Mouse (Mus musculus): ENCODE data around the gene 4930518I15Rik. TPM values are rescaled to one million over a fixed set of nuclear protein-coding genes. Genes with fewer than 3 reads are reported as not detected.
"Not testable (repeated sequence)": the region's sequence is repeated elsewhere in the genome, so short reads cannot be mapped to it uniquely, and the experiment has no call there.

The 4930518I15Rik gene
- polyA plus RNA-seq, 2 experiments from 2014 or later: 16.3 to 25.4 TPM

DNA sequence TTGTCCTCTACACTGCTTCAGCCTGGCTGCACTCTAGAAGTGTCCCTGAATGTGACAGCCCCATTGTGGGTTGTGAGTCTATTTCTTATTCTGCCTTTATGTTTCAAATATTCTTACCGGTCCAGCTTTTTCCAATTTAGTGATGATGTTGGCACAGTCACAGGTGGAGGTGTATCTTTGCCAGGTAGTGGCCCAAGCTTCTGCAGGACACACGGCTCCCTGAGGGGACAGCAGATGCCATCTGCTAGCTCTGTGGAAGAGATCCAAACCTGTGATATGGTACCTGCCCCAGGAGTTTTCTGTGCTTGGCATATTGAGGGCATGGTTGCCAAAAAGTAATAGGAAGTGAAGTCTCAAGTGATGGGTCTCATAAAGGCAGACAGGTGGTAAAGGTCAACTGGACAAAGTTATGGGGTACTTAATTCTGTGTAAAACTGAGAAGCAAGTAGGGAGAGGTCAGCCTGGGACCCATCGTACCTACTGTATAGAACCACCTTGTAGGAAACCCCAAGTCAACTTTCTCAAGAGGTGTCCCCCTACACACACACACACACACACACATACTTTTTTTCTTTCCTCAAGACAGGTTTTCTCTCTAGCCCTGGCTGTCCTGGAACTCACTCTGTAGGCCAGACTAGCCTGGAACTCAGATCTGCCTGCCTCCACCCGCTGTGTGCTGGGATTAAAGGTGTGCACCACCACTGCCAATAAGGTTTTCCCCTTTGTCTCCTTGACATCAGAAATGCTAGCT is 17.2 kb upstream of the 4930518I15Rik start:
- no peak for ATAC-seq

DNA sequence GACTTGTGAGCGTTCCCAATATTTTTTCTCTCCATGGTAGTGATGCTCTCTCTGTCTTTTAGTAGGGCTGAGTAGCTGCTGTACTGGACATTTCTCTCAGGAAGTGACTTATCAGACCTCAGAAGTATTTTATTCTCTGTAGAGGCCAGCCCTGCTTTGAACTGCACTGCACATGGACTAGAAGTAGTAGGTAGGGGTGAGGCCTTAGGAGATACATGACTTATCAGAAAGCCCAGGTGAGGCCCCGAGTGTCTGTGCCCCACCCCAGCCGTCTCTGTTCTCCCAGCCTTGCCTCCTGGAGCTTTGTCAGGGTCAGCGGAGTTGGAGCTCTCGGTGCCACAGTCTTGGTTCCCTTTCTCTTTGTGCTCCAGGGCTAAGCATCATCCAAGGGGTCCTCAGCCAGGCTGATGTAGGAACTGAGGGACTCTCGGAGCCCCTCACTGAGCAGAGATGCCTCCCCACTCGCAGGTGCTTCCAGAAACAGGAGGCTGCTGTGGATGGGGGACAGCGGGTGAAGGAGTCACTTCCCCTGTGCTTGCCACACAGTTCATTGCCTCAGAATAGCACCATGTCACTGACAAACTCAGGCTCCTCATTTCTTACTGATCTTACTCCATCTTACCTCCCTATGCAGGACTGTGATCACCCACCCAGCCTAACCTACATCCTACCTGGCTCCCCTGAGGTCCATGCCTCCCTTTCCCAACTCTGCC is 16.5 kb upstream of the 4930518I15Rik start:
- ATAC-seq: no peak

DNA sequence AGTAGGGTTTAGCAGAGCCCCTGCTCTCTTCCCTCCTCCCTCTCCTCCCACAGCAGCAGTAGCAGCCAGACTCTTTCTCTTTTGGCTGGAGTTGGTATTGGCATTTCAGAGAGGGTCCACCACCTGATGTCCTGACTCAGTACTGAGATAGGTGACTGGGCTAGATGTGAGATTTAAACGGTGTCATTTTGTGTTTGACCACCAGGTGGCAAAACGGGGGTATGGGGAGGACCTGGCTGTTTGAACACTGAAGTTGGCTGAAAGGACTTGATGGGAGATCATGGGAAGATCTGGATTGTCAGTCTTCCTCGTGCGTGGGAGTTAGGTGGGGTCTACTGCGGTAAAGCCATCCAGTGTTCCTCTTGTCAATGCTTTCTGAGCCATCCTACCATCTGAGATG is 15.9 kb upstream of the 4930518I15Rik start:
- peak; percentile 40 for ATAC-seq

DNA sequence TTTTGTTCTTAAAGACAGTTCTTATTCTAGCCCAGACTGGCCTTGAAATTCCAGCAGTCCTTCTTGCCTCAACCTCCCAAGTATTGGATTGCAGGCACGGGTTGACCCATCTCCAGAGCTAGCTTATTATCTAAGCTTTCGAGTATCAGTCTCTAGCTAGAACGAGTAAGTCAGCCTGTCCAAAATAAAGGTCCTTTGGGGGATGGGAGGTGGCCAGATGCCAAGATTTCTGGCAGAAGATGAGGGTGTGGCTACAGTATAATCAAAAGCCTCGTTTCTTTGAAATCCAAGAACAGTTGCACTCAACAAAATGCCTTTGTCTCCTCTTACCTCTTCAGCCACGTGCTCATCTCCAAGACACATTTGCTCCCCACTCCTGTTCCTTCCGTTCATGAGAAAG is 12.8 kb upstream of the 4930518I15Rik start:
- ATAC-seq: no peak

DNA sequence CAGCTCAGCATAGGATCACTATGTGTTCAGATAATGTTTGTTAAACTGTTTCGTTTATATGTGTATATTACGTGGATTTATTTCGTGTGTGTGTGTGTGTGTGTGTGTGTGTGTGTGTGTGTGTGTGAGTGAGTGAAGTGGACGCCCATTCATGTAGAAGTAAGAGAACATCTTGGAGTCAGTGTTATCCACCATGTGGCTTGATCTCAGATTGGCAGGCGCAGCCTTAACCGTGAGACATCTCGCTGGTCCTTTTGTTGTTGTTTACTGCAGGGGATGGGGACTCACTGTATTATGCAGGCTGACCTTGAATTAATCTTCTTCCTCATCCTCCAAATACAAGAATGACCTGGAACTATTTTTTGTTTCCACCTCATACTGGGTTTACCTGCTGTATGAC is 11.8 kb upstream of the 4930518I15Rik start:
- no peak for ATAC-seq

DNA sequence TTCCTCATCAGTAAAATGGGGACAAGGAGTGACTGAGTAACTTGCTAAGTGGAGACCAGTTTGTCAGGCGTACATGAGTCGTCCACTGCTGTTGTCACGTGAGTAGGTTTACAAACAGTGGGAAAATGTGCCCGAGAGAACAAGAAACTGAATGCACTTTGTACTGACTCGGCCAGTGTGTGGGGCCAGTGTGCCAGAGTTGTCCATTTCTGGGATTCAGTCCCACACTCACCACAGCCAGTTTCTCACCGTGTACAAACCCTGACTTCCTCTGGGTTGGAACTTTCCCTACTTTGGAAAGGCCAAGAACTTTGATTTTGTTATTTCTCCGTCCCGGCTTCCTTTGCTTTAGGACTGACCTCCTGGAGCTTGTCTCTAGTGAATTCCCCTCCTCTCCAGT is 11.2 kb upstream of the 4930518I15Rik start:
- ATAC-seq: no peak

DNA sequence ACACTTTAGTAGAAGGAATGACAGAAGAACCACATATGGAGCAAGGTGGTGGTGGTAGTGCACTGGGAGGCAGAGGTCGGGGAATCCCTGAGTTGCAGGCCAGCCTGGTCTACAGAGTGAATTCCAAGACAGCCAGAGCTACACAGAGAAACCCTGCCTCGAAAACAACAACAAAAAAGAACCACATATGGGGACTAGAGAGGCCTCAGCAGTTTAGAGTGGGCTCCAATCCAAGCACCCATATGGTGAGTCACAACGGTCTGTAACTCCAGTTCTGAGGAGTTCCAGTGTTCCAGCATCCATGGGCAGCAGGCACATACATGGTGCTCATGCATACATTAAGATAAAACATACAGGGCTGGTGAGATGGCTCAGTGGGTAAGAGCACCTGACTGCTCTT is 6.7 kb upstream of the 4930518I15Rik start:
- no peak for ATAC-seq

DNA sequence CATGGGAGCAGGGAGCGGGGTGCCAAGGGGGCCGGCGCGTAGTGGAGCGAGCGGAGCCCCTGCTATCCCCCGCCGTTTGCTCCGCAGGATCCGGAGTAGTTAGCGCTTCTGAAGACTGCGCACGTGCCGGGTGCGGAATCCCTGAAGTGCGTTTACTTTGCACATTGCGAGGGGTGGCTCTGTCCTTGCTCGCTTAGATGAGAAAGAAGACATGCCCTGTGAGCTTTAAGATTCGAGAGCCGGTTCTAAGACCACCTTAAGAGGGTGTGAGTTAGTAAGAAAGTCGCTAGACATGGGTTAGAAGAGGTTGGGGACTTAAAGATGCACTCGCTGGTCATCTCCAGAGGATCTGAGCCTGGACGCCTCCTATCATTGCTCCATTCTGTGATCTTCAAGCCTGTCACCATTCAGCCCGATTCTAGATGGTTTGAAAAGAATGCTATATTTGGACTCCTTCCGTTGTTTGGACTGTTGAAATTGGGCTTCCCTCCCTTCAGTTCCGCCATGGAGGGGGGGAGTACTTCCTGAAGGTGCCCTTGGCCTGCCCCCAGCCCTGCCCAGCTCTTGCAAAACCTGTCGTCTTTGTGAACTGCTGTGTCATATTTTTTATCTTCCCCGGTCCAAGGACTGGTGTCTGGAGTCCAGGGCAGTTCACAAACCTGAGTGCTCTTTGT is 5.9 kb upstream of the 4930518I15Rik start:
- peak; percentile 38 for ATAC-seq

DNA sequence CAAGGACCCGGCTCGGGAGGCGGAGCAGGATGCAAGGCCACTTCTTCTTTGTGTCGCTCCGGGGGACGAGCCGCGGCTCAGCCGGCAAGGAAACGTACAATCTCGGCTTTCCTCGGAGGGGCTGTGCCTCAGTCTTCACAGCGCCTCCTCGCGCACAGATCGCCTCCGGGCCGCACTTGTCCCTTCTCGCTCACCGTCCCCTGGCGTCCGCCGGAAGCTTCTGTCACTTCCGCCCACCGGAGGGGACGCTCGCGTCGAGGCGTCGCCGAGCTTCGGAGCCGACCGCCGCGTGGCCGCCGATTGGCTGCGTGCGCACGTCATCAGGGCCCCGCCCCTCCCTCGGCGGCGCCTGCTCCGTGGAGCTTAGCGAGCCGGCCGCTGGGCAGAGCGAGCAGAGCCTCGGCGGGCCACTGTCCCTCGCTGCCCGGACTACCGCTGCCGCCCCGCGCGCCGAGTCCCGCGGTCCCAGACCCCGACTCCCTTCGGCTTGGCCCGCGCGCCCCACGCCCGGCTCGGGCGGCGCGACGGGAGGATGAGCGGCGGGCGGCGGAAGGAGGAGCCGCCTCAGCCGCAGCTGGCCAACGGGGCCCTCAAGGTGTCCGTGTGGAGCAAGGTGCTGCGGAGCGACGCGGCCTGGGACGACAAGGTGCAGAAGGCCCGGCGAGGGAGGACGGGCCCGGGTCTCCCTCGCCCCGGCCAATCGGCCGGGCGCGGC is 5.2 kb upstream of the 4930518I15Rik start, which contains the start of gene Rab5if:
Rab5if (plus strand) TSS at position 357 of the 715 bp plus-strand sequence.
- peak; percentile 79 for ATAC-seq

DNA sequence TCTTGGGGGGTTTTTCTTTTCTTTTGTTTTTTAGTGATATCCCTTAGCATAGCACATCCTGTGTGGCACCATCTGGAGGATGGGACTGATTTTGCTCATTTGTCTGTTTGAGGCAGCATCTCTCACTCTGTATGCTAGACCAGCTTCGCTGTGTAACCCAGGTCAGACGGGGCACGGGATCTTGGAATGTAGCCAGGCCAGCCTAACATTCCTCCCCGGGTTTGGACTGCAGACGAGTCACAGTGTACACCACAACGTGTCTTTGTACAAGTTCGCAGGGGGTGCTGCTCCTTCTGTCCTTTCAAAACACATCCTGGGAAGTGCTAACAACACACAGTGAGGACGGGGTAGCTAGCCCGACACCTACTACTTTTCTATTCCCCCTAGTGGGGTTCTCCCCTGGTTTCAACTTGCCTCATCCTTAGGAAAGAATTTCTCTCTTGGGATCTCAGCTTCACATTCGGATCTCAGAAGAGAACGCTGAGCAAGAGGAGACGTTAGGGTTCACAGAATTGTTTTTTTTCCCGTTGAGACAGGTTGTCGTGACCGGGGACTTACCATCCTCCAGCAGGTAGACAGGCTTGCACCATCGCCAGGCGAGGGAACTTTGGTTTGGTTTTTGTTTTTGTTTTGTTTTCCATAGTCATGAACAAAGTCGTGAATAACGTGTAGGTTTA is 4.4 kb upstream of the 4930518I15Rik start:
- ATAC-seq: peak; percentile 7

DNA sequence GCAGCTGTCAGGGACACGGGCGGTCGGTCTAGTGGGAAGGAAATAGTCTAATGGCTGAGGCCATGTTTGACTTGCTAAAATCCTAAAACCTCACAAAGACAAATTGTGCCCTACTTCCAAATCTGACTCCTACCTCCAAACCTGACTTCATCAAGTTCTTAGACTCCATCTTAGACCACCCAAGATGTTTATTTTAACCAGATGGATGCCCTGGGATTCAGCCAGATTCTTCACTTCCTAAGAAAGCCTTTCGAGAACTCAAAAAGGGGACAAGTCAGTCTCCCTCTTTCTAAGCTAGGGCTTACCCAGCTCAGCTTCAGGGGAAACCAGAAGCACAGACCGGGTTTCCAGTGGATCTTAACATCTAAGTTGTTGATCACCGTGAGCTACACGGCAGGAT is 925 bp upstream of the 4930518I15Rik start:
- no peak for ATAC-seq

DNA sequence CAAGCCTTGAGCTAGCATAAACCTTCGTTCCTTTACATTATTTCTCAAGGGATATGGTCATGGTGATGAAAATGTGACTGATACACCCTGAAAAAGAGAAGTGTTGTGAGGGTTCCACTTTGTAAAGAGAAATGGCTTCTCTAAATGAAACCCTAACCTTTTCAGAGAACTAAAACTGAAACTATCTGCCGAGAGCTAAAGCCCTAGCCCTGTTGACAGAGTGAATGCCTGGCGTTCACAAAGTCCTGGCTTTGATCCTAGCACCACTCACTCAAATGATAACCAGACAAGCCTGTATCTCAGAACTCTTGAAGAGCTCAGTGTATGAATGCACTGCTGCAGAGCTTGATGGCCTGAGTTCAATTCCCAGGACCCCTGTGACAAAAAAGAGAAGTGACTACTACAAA is 358 bp downstream of the 4930518I15Rik start:
- peak; percentile 47 for ATAC-seq

DNA sequence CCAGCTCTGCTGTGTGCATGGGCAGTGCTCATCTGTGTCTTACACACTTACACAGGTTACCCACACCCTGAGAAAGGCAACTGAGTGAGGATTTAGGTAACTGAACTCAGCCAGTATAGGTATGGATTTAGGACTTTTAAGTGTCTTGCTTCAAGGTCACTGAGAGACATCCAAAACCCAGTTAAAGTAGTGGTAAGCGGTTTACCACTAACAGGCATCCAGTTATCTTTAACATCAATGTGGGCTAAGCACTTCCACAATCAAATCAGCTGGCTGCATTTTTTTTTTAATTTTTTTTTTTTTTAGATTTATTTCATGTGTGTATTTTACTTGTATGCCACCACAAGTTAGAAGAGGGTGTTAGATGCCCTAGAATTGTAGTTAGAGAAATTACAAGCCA is 1.4 kb downstream of the 4930518I15Rik start:
- no peak for ATAC-seq

DNA sequence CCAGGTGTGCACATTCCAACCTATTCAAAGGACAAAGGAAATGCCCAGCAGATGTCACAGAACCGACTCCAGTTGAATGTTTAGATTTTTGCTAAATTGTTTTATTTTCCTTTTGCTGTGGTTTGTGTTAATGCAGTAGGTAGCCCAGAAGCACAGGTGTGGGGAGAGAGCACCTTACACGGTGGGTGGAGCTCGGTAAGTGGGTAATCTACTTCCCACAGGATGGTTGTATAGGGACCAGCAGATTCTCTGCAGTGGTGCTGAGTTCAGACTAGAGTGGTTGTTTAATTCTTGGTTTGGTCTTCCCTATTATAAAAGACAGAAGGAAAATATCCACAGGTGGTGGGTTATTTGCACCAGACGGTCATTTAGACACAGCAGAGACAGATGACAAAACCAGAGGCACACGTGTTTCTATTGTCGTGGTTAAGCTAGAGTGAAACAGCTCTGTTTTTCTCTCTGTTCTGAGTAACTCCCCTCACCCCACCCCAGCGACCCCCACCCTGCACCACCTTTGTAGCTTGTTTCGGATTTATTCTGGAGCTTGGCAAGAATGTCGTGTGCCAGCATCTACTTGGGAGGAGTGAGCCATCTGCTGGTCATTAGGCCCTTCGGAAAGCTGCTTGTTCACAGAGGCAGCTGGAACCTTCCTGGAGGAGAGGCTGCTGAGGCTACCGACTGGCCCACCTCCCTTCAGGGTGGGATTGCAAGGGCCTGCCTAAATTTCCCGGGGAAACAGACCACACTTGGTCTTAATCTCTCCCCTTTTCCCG is 3.6 kb downstream of the 4930518I15Rik start:
- ATAC-seq: not testable (repeated sequence)

DNA sequence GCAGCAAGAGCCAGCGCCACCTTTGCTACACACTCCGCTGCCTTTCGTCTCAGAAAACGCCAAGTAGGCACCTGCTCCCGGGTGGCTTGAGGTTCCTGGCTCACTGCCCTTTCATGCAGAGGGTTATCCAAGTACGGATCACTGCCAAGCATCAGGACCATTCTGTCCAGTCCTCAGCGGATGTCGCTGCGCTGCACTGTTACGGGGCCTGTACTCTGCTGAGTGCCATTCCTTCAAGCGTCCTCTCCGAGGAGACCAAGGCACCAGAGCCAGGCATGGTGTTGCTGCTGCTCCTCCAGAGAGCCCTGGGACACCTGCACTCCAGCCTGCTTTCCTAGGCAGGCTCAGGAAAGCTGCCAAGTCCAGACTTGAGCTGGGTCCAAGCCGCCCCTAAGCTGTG is 4.2 kb downstream of the 4930518I15Rik start:
- ATAC-seq: not testable (repeated sequence)

DNA sequence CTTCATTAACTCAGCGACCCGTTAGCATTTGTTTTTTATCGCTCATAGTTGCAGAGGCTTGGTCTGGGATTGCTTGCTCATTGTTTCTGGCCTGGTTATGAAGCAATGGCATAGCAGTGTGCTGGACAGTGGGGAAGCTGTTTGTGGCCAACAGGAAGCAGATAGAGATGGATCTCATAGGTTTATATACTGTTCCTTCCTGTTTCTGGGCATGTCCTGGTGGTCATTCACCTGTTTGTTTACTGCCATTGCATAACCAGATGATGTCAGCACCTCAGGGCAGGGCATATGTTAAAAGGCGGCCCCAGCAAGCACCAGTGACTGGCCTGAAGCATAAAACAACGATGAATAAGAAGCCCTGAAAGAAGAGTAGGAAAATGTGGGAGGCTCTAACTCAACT is 7.2 kb downstream of the 4930518I15Rik start:
- no peak for ATAC-seq

DNA sequence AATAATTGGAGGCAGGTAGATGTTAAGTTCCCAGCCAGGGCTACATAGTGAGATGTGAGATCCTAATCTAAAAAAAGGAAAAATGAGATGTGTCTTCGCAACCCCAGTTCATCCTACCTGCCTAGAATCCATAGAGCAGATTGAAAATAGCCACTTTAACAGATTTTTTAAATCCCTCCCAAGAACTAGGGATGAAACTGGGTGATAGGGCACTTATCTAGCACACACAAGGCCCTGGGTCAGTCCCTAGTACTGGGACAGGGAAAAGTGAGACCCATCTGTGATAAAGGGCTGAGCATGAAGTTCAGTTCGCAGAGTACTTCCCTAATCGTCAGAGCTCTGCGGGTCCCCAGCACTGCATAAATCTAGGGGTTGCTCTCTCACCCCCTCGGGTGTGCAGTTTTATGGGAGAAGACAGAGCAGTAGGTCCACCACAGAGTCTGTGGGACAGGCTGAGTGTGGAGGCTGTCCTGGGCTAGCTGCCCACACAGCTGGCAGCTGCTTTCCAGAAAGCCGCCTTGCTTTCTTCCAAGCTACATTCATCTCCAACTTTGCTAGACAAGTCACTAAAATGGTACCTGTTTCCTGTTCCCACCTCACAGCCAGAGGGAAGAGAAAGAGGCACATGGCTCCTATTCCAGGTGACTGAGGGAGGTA is 9.1 kb downstream of the 4930518I15Rik start:
- ATAC-seq: no peak

DNA sequence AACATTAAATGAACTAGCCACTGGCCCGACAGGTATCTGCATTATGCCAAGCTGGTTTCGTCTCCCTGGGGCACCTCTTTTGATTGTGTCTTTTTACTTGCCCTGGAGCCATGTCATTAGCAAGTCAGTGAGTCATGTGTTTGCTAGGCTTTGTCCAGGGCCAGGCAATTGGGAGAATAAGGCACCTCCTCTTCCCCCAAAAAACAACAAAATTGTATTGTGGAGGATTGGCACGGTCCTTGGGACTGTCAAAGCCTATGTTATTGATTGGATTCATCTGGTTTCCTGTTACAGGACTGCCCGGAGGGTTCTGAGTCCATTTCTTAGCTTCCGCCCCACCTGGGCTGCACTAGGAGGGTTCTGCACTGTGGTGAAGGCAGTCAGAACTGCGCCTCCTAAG is 10.1 kb downstream of the 4930518I15Rik start:
- ATAC-seq: no peak

DNA sequence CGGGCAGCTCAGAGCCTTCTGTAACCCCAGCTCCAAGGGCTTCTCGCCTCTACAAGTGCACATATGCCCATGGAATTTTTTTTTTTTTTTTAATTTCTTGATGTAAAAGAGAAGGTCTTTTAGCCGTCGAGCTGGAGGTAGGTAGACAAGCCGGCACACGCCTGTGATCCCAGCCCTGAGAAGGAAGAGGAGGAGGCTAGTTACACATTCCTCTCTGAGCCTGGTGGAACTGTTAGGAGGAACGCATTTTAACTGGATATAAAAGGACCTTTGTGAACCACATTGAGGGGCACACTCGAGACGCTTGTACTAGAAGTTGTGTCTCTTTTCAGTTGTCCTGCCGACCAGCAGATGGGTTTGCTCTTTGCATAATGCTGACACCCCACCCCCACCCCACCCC is 13.0 kb downstream of the 4930518I15Rik start:
- no peak for ATAC-seq

DNA sequence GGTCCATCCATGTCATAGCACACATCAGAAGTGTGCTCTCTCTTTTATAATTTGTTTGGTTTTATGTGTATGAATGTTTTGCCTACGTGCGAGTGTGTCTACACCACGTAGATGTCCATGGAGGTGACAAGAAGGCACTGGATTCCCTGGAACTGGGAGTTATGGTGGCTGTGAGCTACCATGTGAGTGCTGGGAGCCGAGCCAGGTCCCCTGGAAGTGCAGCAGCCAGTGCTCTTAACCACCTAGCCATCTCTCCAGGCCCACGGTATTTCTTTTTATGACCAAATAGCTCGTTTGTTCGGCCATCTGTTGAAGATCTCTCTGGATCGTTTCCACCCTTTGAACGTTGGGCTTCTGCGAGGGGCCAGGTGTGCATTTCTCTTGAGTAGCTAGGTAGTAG is 14.4 kb downstream of the 4930518I15Rik start:
- no peak for ATAC-seq

DNA sequence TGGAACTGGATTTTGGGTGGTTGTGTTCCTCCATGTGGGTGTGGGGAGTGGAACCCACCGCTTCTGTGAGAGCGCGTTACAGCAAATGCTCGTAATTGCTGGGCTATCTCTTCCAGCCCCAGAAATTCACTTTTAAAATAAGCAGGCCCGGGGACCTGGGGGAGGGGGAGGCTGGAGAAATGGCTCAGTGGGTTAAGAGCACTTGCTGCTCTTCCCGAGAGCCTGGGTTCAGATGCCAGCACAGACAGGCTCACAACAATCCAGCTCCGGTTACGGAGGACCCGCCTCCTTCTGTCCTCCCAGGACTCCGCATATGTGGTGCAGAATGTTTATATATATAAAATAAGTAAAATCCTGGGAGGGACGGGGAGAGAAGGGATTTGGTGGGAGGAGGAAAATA is 15.0 kb downstream of the 4930518I15Rik start:
- no peak for ATAC-seq

Measured in activated CD4-positive, CD25-positive, alpha-beta regulatory T cell, adult 4 months (primary cell).